Mouse (Mus musculus) monocyte, adult 2 months (primary cell): ENCODE results near the gene 3110082J24Rik.
"Not testable (repeated sequence)": the region's sequence is repeated elsewhere in the genome, so short reads cannot be mapped to it uniquely, and the experiment has no call there.

Experiments used
- DNase-seq, 2 experiments: peaks; one replicate each; pipeline ENCODE4 v3.0.0; 2022; ENCODE audit warnings: low spot score in 2 of 2, low read depth in 1 of 2

Gene 3110082J24Rik

GRCm38 (mm10) chr5:30072825-30073821, 32.8 kb downstream of the 3110082J24Rik start, which contains the start of gene Tyms:
Gene Tyms, minus strand, starts transcription at chr5:30073617.
- DNase-seq: peak in 1 of 2 experiments; percentile 27

- no peak for DNase-seq
These were observed 33.5 kb downstream of the 3110082J24Rik start for GRCm38 (mm10) chr5:30072377-30072776.

GRCm38 (mm10) chr5:30071677-30072076, 34.2 kb downstream of the 3110082J24Rik start:
- DNase-seq: no peak

- no peak for DNase-seq
These were observed 38.2 kb downstream of the 3110082J24Rik start for GRCm38 (mm10) chr5:30067726-30068125.

- DNase-seq: not testable (repeated sequence)
These were observed 46.3 kb downstream of the 3110082J24Rik start for GRCm38 (mm10) chr5:30059607-30060006.

GRCm38 (mm10) chr5:30058216-30058731, 47.6 kb downstream of the 3110082J24Rik start:
- DNase-seq: no peak
